Mouse (Mus musculus) embryonic stem cell, embryonic (primary cell): ENCODE data around the gene Stag1.

ENCODE experiments used
- CTCF ChIA-PET, 4 experiments: fragments of 300-600 bp in 2 of 4; fragments of 350-600 bp in 2 of 4; sonication (Branson Sonifier 250); formaldehyde crosslinking; loops; one replicate each; lab custom pipeline; 2022; ENCODE audit warnings: inconsistent platforms in 2 of 4; lab: Charles Lee
- POLR2A ChIA-PET, 4 experiments: fragments of 300-600 bp in 2 of 4; fragments of 350-600 bp in 2 of 4; sonication (Branson Sonifier 250); formaldehyde crosslinking; loops; one replicate each; lab custom pipeline; 2022; ENCODE audit warnings: antibody characterized with exemption in 4 of 4, inconsistent platforms in 1 of 4; lab: Charles Lee

Stag1 gene

GRCm38 (mm10) chr9:100944677-100945365 lies 347.2 kb downstream of the Stag1 start:
- ChIA-PET POLR2A (interaction anchor here in 1 of 4 experiments (1.7 to 2.6 kb wide), 2 partner anchors 9 to 13 kb away, joined by 5 to 14 read pairs; no protein-coding TSS in a partner anchor), CTCF (no interaction called here)

- CTCF ChIA-PET = no interaction called here
- POLR2A ChIA-PET = interaction anchor here in 1 of 4 experiments (1.3 to 4.4 kb wide), 3 partner anchors 12 to 16 kb away, joined by 3 to 27 read pairs (median 6); no protein-coding TSS in a partner anchor
Measured at GRCm38 (mm10) chr9:100951481-100951880, 353.9 kb downstream of the Stag1 start.

DNA sequence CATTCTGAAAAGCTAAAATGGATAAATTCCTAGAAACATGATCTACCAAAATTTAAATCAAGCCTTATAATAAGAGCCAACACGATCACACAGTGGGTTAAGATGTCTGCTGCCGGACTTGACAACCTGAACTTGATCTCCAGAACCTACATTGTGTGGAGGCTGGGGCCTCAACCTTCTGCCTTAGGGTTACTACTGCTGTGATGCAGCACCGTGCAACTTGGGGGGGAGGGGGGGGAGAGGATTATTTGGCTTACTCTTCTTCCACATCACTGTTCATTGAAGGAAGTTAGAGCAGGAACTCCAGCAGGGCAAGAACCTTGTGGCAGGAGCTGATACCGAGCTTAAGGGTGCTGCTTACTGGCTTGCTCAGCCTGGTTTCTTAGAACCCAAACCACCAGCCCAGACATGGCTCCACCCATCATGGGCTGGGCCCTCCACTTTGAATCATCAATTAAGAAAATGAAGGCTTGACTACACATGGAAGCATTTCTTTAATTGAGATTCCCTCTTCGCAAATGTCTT lies 365.4 kb downstream of the Stag1 start:
- ChIA-PET CTCF (interaction anchor here in 2 of 4 experiments (0.6 to 0.9 kb wide), 3 partner anchors 9 to 519 kb away, joined by 3 to 5 read pairs (median 3); no protein-coding TSS in a partner anchor), POLR2A (interaction anchor here in 3 of 4 experiments (0.6 to 3.7 kb wide), 16 partner anchors 9 to 421 kb away, joined by 3 to 30 read pairs (median 4); no protein-coding TSS in a partner anchor)

DNA sequence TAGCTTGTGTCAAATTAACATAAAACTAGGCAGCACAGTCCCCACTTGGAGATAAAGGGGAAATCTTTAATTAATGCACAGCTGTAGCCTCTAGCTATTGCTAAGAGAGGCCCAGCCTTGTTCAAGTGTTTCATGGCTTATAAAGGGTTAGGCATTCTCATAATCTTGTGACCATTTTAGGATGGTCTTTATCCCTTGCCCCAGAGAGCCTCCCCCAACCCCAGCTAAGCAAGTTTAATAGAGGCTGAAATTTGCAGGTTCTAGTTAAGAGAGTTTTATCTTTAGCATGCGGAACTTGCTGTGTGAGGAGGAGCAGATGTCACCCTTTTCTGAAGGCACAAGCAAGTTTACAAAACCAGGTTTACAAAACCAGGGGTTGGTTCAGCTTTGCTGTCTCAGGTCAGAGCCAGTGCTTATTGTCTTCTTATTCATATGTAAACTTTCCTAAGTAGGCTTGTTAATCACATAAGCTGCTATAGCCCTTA lies 365.9 kb downstream of the Stag1 start:
- ChIA-PET POLR2A (interaction anchor here in 3 of 4 experiments (0.6 to 3.7 kb wide), 18 partner anchors 10 to 382 kb away, joined by 3 to 30 read pairs (median 4); no protein-coding TSS in a partner anchor), CTCF (interaction anchor here in 2 of 4 experiments (0.6 to 0.9 kb wide), 3 partner anchors 9 to 519 kb away, joined by 3 to 5 read pairs (median 3); no protein-coding TSS in a partner anchor)

- ChIA-PET POLR2A (interaction anchor here (0.6 to 3.7 kb wide), 17 partner anchors 10 to 382 kb away, joined by 3 to 30 read pairs (median 4); no protein-coding TSS in a partner anchor), CTCF (interaction anchor here in 1 of 4 experiments (0.6 kb wide), 1 partner anchor 39 kb away, joined by 4 read pairs; no protein-coding TSS in a partner anchor)
Measured at GRCm38 (mm10) chr9:100964106-100964505, 366.5 kb downstream of the Stag1 start.

GRCm38 (mm10) chr9:100969461-100969860 lies 371.9 kb downstream of the Stag1 start:
- POLR2A ChIA-PET = interaction anchor here in 3 of 4 experiments (0.6 to 1.6 kb wide), 23 partner anchors 9 to 1543 kb away, joined by 3 to 7 read pairs (median 3); partner anchors contain the start of genes Msl2 (in 1 of the 3) and Pccb (in 1 of the 3)
- CTCF ChIA-PET = interaction anchor here in 2 of 4 experiments (0.6 to 1.1 kb wide), 4 partner anchors 20 to 523 kb away, joined by 3 read pairs; no protein-coding TSS in a partner anchor

- ChIA-PET POLR2A (interaction anchor here in 3 of 4 experiments (0.8 to 1.8 kb wide), 8 partner anchors 9 to 433 kb away, joined by 3 to 7 read pairs (median 4); partner anchors contain the start of genes Nck1 (in 1 of the 3) and Pccb (in 1 of the 3)), CTCF (interaction anchor here in 1 of 4 experiments (0.9 kb wide), 1 partner anchor 533 kb away, joined by 3 read pairs; no protein-coding TSS in a partner anchor)
Measured at GRCm38 (mm10) chr9:100978666-100979065, 381.1 kb downstream of the Stag1 start.

DNA sequence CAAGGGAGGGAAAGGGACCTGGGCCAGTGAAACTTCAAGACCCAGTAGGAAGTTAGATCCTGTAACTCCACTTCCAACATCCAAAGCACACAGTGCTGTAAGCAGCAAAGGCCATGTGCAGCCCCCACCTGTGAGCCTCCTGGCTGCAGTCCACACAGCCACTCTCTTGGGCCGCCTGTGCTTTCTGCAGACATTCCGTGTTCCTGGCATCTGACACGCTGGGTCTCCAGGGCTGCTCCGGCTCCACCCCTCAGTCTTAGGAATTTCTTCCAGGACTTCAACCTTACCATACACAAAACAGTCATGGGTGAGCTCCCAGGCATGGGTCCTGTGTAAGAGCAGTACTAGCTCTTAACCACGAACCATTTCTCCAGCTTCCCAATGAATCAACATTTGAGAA lies 381.7 kb downstream of the Stag1 start:
- CTCF ChIA-PET = no interaction called here

GRCm38 (mm10) chr9:100982786-100983185 lies 385.2 kb downstream of the Stag1 start:
- CTCF ChIA-PET = interaction anchor here in 3 of 4 experiments (0.5 to 0.8 kb wide), 3 partner anchors 19 to 30 kb away, joined by 3 read pairs; no protein-coding TSS in a partner anchor
- POLR2A ChIA-PET = interaction anchor here in 1 of 4 experiments (1.1 to 1.5 kb wide), 4 partner anchors 9 to 53 kb away, joined by 3 to 8 read pairs (median 3); no protein-coding TSS in a partner anchor

More for the DNA sequence above, 381.7 kb downstream of the Stag1 start:
- POLR2A ChIA-PET = interaction anchor here in 2 of 4 experiments (0.7 to 1.8 kb wide), 5 partner anchors 9 to 34 kb away, joined by 3 to 6 read pairs (median 4); no protein-coding TSS in a partner anchor

GRCm38 (mm10) chr9:100984381-100985310 lies 387.0 kb downstream of the Stag1 start:
- ChIA-PET CTCF (no interaction called here), POLR2A (interaction anchor here in 1 of 4 experiments (1.3 to 1.5 kb wide), 3 partner anchors 15 to 77 kb away, joined by 3 to 4 read pairs (median 4); partner anchors contain the start of gene Pccb)

DNA sequence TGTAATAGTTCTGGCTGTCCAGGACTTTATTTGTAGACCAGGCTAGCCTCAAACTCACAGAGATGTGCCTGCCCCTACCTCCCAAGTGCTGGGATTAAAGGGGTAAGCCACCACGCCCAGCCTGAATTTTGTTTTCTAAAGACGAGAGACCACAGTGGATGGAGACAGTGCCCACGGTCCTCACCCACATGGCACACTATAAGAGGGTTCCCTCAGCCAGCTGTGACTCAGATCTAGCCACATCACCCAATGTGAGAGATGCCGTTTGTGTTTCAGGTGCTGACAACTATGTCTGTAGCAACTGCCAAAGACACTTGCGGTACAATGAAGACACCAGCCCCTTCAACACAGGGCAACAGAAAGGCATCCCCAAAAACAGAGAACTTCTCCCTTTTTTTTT lies 389.4 kb downstream of the Stag1 start:
- POLR2A ChIA-PET = interaction anchor here in 1 of 4 experiments (0.7 to 1.5 kb wide), 3 partner anchors 15 to 51 kb away, joined by 3 to 5 read pairs (median 5); no protein-coding TSS in a partner anchor
- CTCF ChIA-PET = interaction anchor here in 1 of 4 experiments (0.6 kb wide), 1 partner anchor 16 kb away, joined by 3 read pairs; no protein-coding TSS in a partner anchor

DNA sequence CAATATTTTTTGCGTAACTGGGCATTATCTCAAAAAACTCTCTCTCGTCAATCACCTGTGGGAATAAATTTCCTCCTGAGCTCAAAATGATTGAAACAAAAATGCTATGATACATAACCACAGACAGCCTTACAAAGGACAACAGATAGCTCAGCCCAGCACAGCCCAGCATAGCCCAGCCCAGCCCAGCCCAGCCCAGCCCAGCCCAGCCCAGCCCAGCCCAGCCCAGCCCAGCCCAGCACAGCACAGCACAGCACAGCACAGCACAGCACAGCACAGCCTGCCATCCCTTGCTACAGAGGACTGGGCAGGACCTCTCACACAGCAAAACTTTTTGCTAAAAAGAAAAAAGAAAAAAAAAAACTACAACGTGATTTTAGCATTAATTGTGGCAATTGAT lies 390.3 kb downstream of the Stag1 start:
- CTCF ChIA-PET = no interaction called here
- POLR2A ChIA-PET = interaction anchor here in 2 of 4 experiments (0.6 to 1.5 kb wide), 4 partner anchors 12 to 47 kb away, joined by 3 to 5 read pairs (median 4); partner anchors contain the start of gene Pccb (in 1 of the 2)

- POLR2A ChIA-PET = interaction anchor here in 3 of 4 experiments (0.6 to 1.5 kb wide), 4 partner anchors 9 to 347 kb away, joined by 3 to 5 read pairs (median 4); no protein-coding TSS in a partner anchor
Measured at GRCm38 (mm10) chr9:100990609-100991008, 393.0 kb downstream of the Stag1 start.

DNA sequence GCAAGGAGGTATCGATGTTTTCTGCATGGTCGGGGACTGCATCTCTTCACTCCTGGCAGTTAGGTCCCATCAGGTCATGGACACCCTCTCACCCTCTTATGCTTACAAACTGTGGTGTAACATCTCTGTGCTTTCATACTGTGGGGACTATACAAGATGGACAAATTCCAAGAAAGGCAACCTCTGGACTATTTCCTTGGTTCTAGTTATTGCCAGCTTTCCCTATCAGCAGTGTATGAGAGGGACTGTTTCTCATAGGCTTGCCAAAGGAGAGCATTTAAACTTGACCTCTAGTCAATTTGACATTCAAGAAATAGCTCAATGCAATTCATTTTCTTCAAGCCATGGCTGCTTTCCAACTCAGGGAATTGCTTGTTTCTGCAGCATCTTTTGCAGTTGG lies 393.7 kb downstream of the Stag1 start:
- CTCF ChIA-PET = no interaction called here
- POLR2A ChIA-PET = interaction anchor here in 2 of 4 experiments (0.7 to 1.3 kb wide), 3 partner anchors 9 to 1688 kb away, joined by 3 to 4 read pairs (median 3); no protein-coding TSS in a partner anchor

More at GRCm38 (mm10) chr9:100990609-100991008, 393.0 kb downstream of the Stag1 start:
- CTCF ChIA-PET = no interaction called here

- ChIA-PET POLR2A (interaction anchor here in 2 of 4 experiments (0.6 to 1.3 kb wide), 4 partner anchors 10 to 1689 kb away, joined by 3 to 4 read pairs (median 3); no protein-coding TSS in a partner anchor), CTCF (interaction anchor here in 1 of 4 experiments (0.6 kb wide), 1 partner anchor 72 kb away, joined by 3 read pairs; no protein-coding TSS in a partner anchor)
Measured at GRCm38 (mm10) chr9:100992191-100992590, 394.6 kb downstream of the Stag1 start.

- ChIA-PET CTCF (interaction anchor here in 2 of 4 experiments (0.7 to 1.6 kb wide), 2 partner anchors 12 to 44 kb away, joined by 3 to 6 read pairs; no protein-coding TSS in a partner anchor), POLR2A (interaction anchor here in 1 of 4 experiments (0.6 to 1.1 kb wide), 2 partner anchors 15 to 262 kb away, joined by 3 to 12 read pairs; no protein-coding TSS in a partner anchor)
Measured at GRCm38 (mm10) chr9:100993937-100994336, 396.3 kb downstream of the Stag1 start.
